Mouse (Mus musculus) liver, embryonic 16.5 days (tissue): ENCODE measurements around the gene Aar2. TPM values are rescaled to one million over a fixed set of nuclear protein-coding genes. Genes with fewer than 3 reads are reported as not detected.
"Not testable (repeated sequence)": the region's sequence is repeated elsewhere in the genome, so short reads cannot be mapped to it uniquely, and the experiment has no call there.

Source experiments
- ATAC-seq: fragments of 200-750 bp; cut with Nextera tagmentation; 2 replicates; pipeline ENCODE4 v1.8.0; 2017; ENCODE audit warnings: low read depth, mild to moderate bottlenecking, moderate number of reproducible peaks, moderate library complexity
- H3K27ac ChIP-seq: fragments of 300-500 bp; sonication (generic); 2 replicates; pipeline ENCODE4 v1.5.1; 2014; ENCODE audit warnings: mild to moderate bottlenecking, low read length
- H3K27me3 ChIP-seq: fragments of 300-500 bp; sonication (generic); 2 replicates; pipeline ENCODE4 v1.6.1; 2014; ENCODE audit warnings: low read depth, low read length, mixed read lengths; ENCODE audit not compliant: control insufficient read depth, insufficient read depth
- H3K36me3 ChIP-seq: fragments of 300-500 bp; sonication (generic); 2 replicates; pipeline ENCODE4 v1.6.1; 2014; ENCODE audit warnings: mild to moderate bottlenecking; ENCODE audit not compliant: control insufficient read depth, insufficient read depth
- H3K4me1 ChIP-seq: fragments of 300-500 bp; sonication (generic); 2 replicates; pipeline ENCODE4 v1.6.1; 2014; ENCODE audit warnings: low read depth, low read length, mixed read lengths; ENCODE audit not compliant: control insufficient read depth
- H3K4me2 ChIP-seq: fragments of 300-500 bp; sonication (generic); 2 replicates; pipeline ENCODE4 v1.6.1; 2014; ENCODE audit warnings: low read depth, low read length, mixed read lengths
- H3K4me3 ChIP-seq: fragments of 300-500 bp; sonication (generic); 2 replicates; pipeline ENCODE4 v1.5.1; 2014; ENCODE audit warnings: low read depth, mild to moderate bottlenecking, low read length
- H3K9ac ChIP-seq: fragments of 300-500 bp; sonication (generic); 2 replicates; pipeline ENCODE4 v1.6.1; 2014; ENCODE audit warnings: low read depth, low read length
- H3K9me3 ChIP-seq: fragments of 300-500 bp; sonication (generic); replicated peaks from 2 replicates; pipeline ENCODE4 v1.6.1; 2016; ENCODE audit warnings: low read length; ENCODE audit not compliant: control insufficient read depth
- WGBS: fragments of 180-500 bp; shearing (Covaris S2); extraction: QIAGEN DNeasy Blood & Tissue Kit; methylation state at CpG from one replicate; pipeline ENCODE4 v1.1.7; 2014; ENCODE audit not compliant: insufficient replicate concordance; 5-methylcytosine and 5-hydroxymethylcytosine counted together
- polyA plus RNA-seq: library from polyadenylated mRNA; unstranded; fragments of >200 nt; fragmentation: Nextera tagmentation; extraction: Ambion mirVana; gene quantifications from 2 replicates; pipeline ENCODE4 v1.2.1, GENCODE M21; 2015

Aar2 gene
- polyA plus RNA-seq: 12.4 and 12.6 TPM in 2 replicates

- Histone ChIP-seq H3K9ac (peak within 1 kb of the TSS; percentile 90), H3K27me3 (no peaks in the 10 kb centered on the region), H3K4me3 (peak within 1 kb of the TSS; percentile 89), H3K4me1 (peaks cover 5% of the 10 kb centered on the region), H3K36me3 (peaks cover 10% of the 10 kb centered on the region), H3K4me2 (peak within 1 kb of the TSS; percentile 63), H3K9me3 (no peaks in the 10 kb centered on the region), H3K27ac (peak within 1 kb of the TSS; percentile 69; the same call in 1 of the 2 replicates)
- 4% methylated on average over 39 of the region's 39 CpGs for WGBS
- peak; percentile 55 for ATAC-seq
Measured at GRCm38 (mm10) chr2:156547123-156547891, at the start of gene Aar2. Gene Aar2 (plus strand): TSS chr2:156547584.

DNA sequence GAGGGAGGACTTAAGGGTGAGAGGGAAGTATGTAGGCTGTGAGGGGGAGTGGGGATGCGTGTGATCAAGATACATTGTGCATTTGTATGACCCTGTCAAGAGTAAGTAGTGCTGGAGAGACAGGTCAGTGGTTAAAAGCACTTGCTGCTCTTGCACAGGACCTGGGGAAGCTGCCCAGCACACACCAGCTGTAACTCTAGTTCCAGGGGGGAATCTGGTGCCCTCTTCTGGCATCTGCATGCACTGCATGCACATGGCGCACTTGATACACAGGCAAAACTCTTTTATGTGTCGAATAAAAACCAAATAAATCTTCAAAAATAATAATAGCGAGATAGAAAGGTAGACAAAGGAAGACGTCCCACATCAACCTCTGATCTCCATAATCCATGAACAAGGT is 49.5 kb upstream of the Aar2 start:
- ATAC-seq: no peak
- no peaks in the 10 kb centered on the region for H3K36me3 ChIP-seq
- no peaks in the 10 kb centered on the region for H3K9me3 ChIP-seq
- no peak overlapping the region for H3K4me2 ChIP-seq
- no peak overlapping the region for H3K9ac ChIP-seq
- H3K27me3 ChIP-seq: no peaks in the 10 kb centered on the region
- H3K4me1 ChIP-seq: peaks cover 34% of the 10 kb centered on the region
- WGBS: 36% methylated on average over 5 of the region's 5 CpGs
- no peak overlapping the region for H3K27ac ChIP-seq
- no peak overlapping the region for H3K4me3 ChIP-seq

DNA sequence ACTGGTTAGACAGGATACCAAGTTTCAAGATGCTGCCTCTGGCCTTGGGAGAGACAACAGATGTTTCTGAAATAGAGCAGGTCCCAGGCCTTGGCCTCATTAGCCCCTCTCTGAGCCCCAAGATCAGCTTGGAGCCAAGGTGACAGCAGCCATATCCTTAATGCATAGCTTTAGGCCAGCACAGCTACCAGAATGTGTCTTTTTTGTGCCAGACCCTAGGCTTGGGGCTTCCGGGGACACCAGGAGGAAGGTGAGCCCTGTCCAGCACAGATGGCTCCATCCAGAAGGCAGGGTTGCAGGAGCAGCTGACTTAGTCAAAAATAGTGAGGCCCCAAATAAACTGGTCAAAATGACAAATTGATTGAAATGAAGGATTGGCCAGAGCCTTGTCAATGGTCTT is 46.4 kb upstream of the Aar2 start:
- Histone ChIP-seq H3K4me1 (peaks cover 8% of the 10 kb centered on the region), H3K4me2 (no peak overlapping the region), H3K4me3 (no peak overlapping the region), H3K36me3 (no peaks in the 10 kb centered on the region), H3K27me3 (no peaks in the 10 kb centered on the region), H3K27ac (no peak overlapping the region), H3K9me3 (no peaks in the 10 kb centered on the region), H3K9ac (no peak overlapping the region)
- no peak for ATAC-seq
- WGBS: 87% methylated on average over 1 of the region's 1 CpGs

DNA sequence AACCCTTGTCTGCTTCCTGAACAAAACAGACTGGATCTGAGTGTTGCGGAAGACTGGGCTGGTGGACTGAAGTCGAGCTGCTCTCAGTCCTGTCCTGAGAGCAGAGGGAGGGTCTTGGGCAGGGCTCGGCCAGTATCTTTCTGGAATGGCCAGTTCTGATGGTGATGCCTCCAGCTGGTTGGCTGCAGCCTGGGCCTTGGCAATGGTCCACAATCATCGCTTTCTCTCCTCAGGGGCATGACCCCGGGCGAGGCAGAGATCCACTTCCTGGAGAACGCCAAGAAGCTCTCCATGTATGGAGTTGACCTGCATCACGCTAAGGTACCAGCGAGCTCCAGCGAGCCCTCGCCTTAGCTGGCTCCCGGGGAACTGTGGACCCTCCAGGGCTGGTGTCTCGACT is 41.9 kb upstream of the Aar2 start:
- H3K36me3 ChIP-seq: no peaks in the 10 kb centered on the region
- no peak overlapping the region for H3K27ac ChIP-seq
- H3K4me3 ChIP-seq: no peak overlapping the region
- no peaks in the 10 kb centered on the region for H3K27me3 ChIP-seq
- no peak for ATAC-seq
- no peaks in the 10 kb centered on the region for H3K9me3 ChIP-seq
- no peak overlapping the region for H3K9ac ChIP-seq
- no peak overlapping the region for H3K4me2 ChIP-seq
- H3K4me1 ChIP-seq: no peaks in the 10 kb centered on the region
- 66% methylated on average over 13 of the region's 13 CpGs for WGBS

DNA sequence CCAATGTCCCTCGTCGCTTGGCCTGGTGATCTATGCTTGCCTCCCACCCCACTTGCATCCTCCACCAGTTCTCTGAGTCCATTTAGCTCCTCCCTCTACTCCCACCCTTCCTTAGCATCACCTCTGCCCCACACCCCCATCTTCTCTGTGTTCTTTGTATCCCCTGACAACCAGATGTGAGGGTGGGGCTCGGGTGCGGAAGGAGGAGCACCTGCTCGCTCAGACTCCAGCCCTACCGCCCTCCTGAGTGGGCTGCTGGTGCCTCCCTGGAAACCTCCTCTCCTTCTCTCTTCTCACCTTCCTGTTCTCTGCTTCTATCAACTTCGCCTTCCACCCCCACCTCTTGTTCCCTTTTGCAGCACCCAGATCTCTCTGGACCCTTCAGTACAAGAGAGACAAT is 35.4 kb upstream of the Aar2 start:
- Histone ChIP-seq H3K27ac (no peak overlapping the region), H3K4me2 (no peak overlapping the region), H3K9me3 (no peaks in the 10 kb centered on the region), H3K4me3 (no peak overlapping the region), H3K4me1 (no peaks in the 10 kb centered on the region; the same call in none of the 2 replicates), H3K36me3 (no peaks in the 10 kb centered on the region), H3K9ac (no peak overlapping the region), H3K27me3 (no peaks in the 10 kb centered on the region)
- WGBS: 64% methylated on average over 7 of the region's 7 CpGs
- ATAC-seq: no peak

GRCm38 (mm10) chr2:156512561-156512960 is 34.8 kb upstream of the Aar2 start:
- Histone ChIP-seq H3K27me3 (no peaks in the 10 kb centered on the region), H3K4me1 (no peaks in the 10 kb centered on the region; the same call in none of the 2 replicates), H3K36me3 (no peaks in the 10 kb centered on the region), H3K9ac (no peak overlapping the region), H3K4me2 (no peak overlapping the region), H3K27ac (no peak overlapping the region), H3K9me3 (no peaks in the 10 kb centered on the region), H3K4me3 (no peak overlapping the region)
- WGBS: 53% methylated on average over 4 of the region's 6 CpGs
- ATAC-seq: peak; percentile 44; the same call in 1 of the 2 replicates

DNA sequence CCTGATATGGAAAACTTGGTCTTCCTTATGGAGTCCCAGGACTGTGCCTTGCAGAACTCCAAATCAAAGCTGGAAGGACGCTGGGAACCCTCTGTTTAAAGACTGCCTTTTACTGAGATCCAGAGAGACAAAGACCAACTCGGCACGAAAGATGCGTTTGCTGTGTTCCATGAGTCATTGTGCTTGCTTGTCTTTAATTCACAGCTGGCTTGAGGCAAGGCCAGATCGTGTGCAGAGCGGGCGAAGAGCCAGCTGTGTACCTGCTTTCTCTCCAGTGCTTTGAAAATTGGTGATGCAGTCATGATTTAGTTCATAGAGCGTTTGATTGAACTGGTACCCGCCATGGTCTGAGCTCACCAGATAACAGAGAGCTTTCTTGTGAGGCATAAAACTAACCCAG is 32.3 kb upstream of the Aar2 start:
- no peaks in the 10 kb centered on the region for H3K27me3 ChIP-seq
- no peak overlapping the region for H3K9ac ChIP-seq
- H3K9me3 ChIP-seq: no peaks in the 10 kb centered on the region
- no peak for ATAC-seq
- no peak overlapping the region for H3K4me3 ChIP-seq
- no peaks in the 10 kb centered on the region; the same call in none of the 2 replicates for H3K4me1 ChIP-seq
- H3K36me3 ChIP-seq: no peaks in the 10 kb centered on the region
- 69% methylated on average over 9 of the region's 9 CpGs for WGBS
- H3K27ac ChIP-seq: no peak overlapping the region
- no peak overlapping the region for H3K4me2 ChIP-seq

DNA sequence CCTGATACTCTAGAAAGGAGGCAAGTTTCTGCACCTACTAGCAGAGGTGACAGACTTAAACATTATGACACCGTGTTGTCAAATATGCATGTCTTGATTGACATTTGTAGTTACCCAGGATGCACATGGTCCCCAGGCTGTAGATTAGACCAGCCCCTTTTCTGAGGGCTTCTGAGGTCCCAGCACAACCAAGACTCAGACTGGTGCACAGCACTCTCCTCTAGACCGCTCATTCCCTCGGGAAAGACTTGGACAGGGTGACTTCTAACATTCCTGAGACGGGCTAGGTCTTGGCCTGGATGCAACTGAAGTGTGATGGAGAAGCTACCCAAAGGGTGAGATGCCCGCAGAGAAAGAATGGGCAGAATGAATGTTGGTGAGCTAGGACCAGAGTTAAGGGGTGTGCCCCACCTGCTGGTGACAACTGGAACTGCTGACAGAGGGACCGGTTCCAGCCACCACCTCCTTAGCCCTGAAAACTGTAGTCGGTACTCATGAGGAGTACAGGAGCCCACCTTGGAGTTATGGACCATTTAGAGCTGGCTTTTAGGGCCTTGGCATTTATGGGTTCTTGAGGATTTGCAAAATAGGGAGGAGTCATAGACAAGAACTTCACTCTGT is 31.7 kb upstream of the Aar2 start:
- H3K9ac ChIP-seq: no peak overlapping the region
- no peak for ATAC-seq

GRCm38 (mm10) chr2:156516678-156517077 is 30.7 kb upstream of the Aar2 start:
- not testable (repeated sequence) for H3K36me3 ChIP-seq, H3K27me3 ChIP-seq, H3K27ac ChIP-seq, H3K4me3 ChIP-seq, H3K9me3 ChIP-seq, H3K9ac ChIP-seq, H3K4me2 ChIP-seq, H3K4me1 ChIP-seq
- peak; percentile 47; the same call in 1 of the 2 replicates for ATAC-seq
- WGBS: 56% methylated on average over 2 of the region's 2 CpGs

More for the DNA sequence above, 31.7 kb upstream of the Aar2 start:
- Histone ChIP-seq H3K27ac (no peak overlapping the region), H3K27me3 (no peaks in the 10 kb centered on the region), H3K4me3 (no peak overlapping the region), H3K36me3 (no peaks in the 10 kb centered on the region), H3K9me3 (no peaks in the 10 kb centered on the region), H3K4me1 (no peaks in the 10 kb centered on the region; the same call in none of the 2 replicates), H3K4me2 (no peak overlapping the region)
- WGBS: 15% methylated on average over 7 of the region's 7 CpGs
